Mouse (Mus musculus): Measurements from ENCODE around the gene Coa5. TPM values are rescaled to one million over a fixed set of nuclear protein-coding genes. Genes with fewer than 3 reads are reported as not detected.

Coa5 gene
- total RNA-seq, 2 experiments from 2014 or later, result 17.6 to 26.0 TPM

GRCm38 (mm10) chr1:37442848-37443835 lies 13.2 kb upstream of the Coa5 start:
- ATAC-seq (replicated peaks; ENCODE audit: low FRiP score, poor library complexity, severe bottlenecking), result no peak

- ATAC-seq (replicated peaks; ENCODE audit: low FRiP score, poor library complexity, severe bottlenecking), result peak; percentile 60; the same call in 1 of the 2 replicates
These were observed 6.5 kb upstream of the Coa5 start for GRCm38 (mm10) chr1:37436419-37436818.

GRCm38 (mm10) chr1:37430297-37430840 lies 466 bp upstream of the Coa5 start:
- ATAC-seq (replicated peaks; ENCODE audit: low FRiP score, poor library complexity, severe bottlenecking), result peak; percentile 65

- no peak for ATAC-seq (replicated peaks; ENCODE audit: low FRiP score, poor library complexity, severe bottlenecking)
These were observed 992 bp downstream of the Coa5 start for GRCm38 (mm10) chr1:37428911-37429310.

- ATAC-seq (replicated peaks; ENCODE audit: low FRiP score, poor library complexity, severe bottlenecking), result no peak
These were observed 2.6 kb downstream of the Coa5 start for GRCm38 (mm10) chr1:37427144-37427875.

- ATAC-seq (replicated peaks; ENCODE audit: low FRiP score, poor library complexity, severe bottlenecking), result peak; percentile 92
These were observed 10.5 kb downstream of the Coa5 start for GRCm38 (mm10) chr1:37419420-37419819.

- no peak for ATAC-seq (replicated peaks; ENCODE audit: low FRiP score, poor library complexity, severe bottlenecking)
These were observed 14.5 kb downstream of the Coa5 start for GRCm38 (mm10) chr1:37415394-37415793.

GRCm38 (mm10) chr1:37409647-37410046 lies 20.3 kb downstream of the Coa5 start:
- ATAC-seq (replicated peaks; ENCODE audit: low FRiP score, poor library complexity, severe bottlenecking), result no peak

GRCm38 (mm10) chr1:37408678-37409077 lies 21.2 kb downstream of the Coa5 start:
- no peak for ATAC-seq (replicated peaks; ENCODE audit: low FRiP score, poor library complexity, severe bottlenecking)

GRCm38 (mm10) chr1:37408059-37408458 lies 21.8 kb downstream of the Coa5 start:
- no peak for ATAC-seq (replicated peaks; ENCODE audit: low FRiP score, poor library complexity, severe bottlenecking)

- ATAC-seq (replicated peaks; ENCODE audit: low FRiP score, poor library complexity, severe bottlenecking), result no peak
These were observed 22.7 kb downstream of the Coa5 start for GRCm38 (mm10) chr1:37407228-37407627.

- ATAC-seq (replicated peaks; ENCODE audit: low FRiP score, poor library complexity, severe bottlenecking), result no peak
These were observed 24.8 kb downstream of the Coa5 start for GRCm38 (mm10) chr1:37405137-37405536.

GRCm38 (mm10) chr1:37401687-37402086 lies 28.2 kb downstream of the Coa5 start:
- no peak for ATAC-seq (replicated peaks; ENCODE audit: low FRiP score, poor library complexity, severe bottlenecking)

GRCm38 (mm10) chr1:37399734-37400133 lies 30.2 kb downstream of the Coa5 start:
- no peak for ATAC-seq (replicated peaks; ENCODE audit: low FRiP score, poor library complexity, severe bottlenecking)

GRCm38 (mm10) chr1:37398961-37399360 lies 30.9 kb downstream of the Coa5 start:
- ATAC-seq (replicated peaks; ENCODE audit: low FRiP score, poor library complexity, severe bottlenecking), result no peak

- ATAC-seq (replicated peaks; ENCODE audit: low FRiP score, poor library complexity, severe bottlenecking), result no peak
These were observed 33.4 kb downstream of the Coa5 start for GRCm38 (mm10) chr1:37396481-37396880.

- ATAC-seq (replicated peaks; ENCODE audit: low FRiP score, poor library complexity, severe bottlenecking), result no peak
These were observed 36.7 kb downstream of the Coa5 start for GRCm38 (mm10) chr1:37393174-37393573.

- ATAC-seq (replicated peaks; ENCODE audit: low FRiP score, poor library complexity, severe bottlenecking), result no peak
These were observed 43.4 kb downstream of the Coa5 start for GRCm38 (mm10) chr1:37386448-37386971.

GRCm38 (mm10) chr1:37384304-37384703 lies 45.6 kb downstream of the Coa5 start:
- no peak for ATAC-seq (replicated peaks; ENCODE audit: low FRiP score, poor library complexity, severe bottlenecking)

GRCm38 (mm10) chr1:37380913-37381312 lies 49.0 kb downstream of the Coa5 start:
- no peak for ATAC-seq (replicated peaks; ENCODE audit: low FRiP score, poor library complexity, severe bottlenecking)

All from erythroid progenitor cell, adult 5-6 weeks (primary cell).